Mouse (Mus musculus): ENCODE measurements at regions not wholly inside any gene's neighbourhood (a gene's known extent, or its start where the extent isn't known, plus 50 kb on each side); places are given as distances from the start of the nearest gene placed in this dataset.

DNA sequence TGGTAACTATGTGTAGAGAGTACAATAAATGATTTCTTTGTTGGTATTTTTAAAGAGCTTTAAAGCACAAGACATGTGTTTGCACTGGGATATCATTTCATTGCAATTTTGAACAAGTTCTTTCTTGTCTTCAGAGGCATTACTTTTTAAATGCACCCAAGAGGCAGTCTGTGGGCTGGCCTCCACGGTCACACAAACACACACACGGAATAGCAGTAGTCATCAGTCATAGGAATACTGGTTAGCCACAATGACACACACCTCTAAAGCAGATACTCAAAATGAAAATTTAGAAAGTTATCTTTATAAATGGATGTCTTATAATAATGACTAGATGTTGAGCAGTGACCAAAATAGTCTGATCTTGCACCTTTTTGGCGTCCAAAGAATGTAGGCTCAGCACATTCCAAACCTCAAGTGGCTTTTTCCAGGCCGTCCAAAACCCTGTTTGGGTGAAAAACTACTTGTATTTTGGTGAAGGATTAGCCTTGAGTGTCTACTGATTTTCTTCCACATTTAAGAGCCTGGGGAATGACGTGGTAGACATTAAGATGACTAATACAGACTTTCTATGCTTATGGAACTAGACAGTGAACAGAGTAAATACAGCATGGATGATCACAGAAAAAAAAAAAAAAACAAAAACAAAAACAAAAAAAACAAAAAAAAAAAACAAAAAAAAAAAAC lies 658.5 kb downstream of the Inhba start:
- DNase-seq (ENCODE audit: low read depth): no peak

DNA sequence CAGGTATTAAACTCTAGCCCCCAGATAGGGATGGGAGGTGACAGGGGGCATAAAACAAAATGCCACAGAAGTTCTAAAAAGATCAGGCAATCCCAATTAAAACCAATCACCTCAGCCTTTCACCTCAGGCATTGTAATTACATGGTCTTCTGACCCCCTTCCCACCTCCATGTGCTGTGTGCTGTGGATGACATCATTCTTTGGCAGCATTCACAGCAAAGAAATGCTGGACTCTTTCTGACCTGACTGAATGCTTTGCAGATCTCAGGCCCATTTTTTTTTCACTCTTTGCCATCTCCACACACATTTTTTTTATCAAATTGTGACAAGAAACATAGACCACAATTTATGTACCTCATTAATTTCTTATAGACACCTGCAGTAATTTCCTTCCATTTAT lies 659.1 kb downstream of the Inhba start:
- DNase-seq (ENCODE audit: low read depth): no peak

DNA sequence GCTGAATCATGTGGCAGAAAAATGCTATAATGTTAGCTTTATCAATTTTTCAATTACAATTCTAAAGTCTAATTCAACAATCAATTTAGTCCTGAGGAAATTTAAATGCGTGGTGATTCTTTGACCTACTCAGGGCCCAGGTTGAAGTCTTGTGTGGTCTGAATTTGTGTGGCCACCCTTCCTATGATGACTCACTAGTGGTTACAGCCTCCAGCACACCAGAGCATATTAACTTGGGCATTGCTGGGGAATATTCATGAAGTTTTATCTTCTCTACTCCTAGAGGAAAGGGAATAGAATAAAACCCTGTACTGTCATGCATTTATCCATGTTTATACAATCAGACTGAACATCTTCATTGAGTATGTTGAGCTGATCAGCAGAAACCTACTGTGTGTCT lies 665.2 kb downstream of the Inhba start:
- DNase-seq (ENCODE audit: low read depth): peak; percentile 48

GRCm38 (mm10) chr13:16678246-16679024 lies 666.8 kb downstream of the Inhba start:
- DNase-seq (ENCODE audit: low read depth): peak; percentile 17

GRCm38 (mm10) chr13:16694201-16694600 lies 682.5 kb downstream of the Inhba start:
- no peak for DNase-seq (ENCODE audit: low read depth)

DNA sequence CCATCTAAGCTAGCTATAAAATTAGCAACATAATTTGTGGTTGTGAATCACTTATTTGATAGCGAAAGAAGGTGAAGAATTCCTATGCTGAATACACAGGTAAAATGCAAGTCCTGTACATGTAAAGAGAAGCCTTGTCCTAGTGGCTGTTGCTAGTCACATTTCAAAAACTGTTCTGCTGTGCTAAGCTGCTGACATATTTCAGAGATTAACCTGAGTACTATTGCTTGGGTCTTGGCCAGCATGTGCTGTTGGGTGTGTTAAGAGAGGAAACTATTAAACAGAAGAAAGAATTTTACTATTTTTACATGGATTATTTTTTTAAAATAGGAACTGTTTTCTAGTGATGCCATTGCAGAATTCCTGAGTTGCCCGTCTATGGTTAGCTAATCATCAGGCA lies 689.3 kb downstream of the Inhba start:
- no peak for DNase-seq (ENCODE audit: low read depth)

- no peak for DNase-seq (ENCODE audit: low read depth)
Observed at GRCm38 (mm10) chr13:16702138-16702537, 690.5 kb downstream of the Inhba start.

DNA sequence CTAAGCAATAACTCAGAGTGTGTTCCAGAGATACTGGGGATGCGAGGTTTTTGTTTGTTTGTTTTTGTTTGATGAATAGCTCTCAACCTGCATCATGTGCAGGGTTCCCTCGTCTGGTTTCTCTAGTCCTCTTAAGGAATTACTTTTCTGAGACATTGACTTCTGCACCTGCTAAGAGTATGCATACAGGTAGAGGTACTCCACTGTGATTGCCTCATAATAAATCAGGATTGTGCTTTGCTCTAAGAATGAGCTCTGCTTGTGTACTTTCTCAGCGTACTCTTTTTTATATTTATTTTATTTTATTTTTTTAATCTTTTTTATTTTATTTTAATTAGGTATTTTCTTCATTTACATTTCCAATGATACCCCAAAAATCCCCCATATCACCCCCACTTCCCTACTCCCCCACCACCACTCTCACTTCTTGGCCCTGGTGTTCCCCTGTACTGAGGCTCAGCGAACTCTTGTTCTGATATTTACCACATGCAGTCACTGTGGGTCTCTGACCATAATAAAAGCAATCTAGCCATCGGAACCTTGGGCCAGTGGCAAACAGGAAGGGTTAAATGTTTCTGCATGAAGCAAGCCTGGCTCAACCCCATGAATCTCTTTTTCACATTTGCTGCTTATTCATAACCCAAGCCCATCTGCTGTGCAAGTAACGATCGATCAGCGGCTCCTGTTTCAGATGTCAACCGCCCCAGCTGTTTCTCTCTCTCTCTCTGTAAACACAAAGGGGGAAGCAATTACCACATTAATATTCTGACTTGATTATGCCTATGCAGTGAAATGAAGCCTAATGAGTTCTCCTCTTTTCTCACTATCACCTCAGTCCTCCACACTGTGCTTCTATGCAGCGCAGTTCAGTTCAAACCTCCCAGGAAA lies 693.8 kb downstream of the Inhba start:
- DNase-seq (ENCODE audit: low read depth): no peak

GRCm38 (mm10) chr13:16706105-16706442 lies 694.4 kb downstream of the Inhba start:
- no peak for DNase-seq (ENCODE audit: low read depth)

DNA sequence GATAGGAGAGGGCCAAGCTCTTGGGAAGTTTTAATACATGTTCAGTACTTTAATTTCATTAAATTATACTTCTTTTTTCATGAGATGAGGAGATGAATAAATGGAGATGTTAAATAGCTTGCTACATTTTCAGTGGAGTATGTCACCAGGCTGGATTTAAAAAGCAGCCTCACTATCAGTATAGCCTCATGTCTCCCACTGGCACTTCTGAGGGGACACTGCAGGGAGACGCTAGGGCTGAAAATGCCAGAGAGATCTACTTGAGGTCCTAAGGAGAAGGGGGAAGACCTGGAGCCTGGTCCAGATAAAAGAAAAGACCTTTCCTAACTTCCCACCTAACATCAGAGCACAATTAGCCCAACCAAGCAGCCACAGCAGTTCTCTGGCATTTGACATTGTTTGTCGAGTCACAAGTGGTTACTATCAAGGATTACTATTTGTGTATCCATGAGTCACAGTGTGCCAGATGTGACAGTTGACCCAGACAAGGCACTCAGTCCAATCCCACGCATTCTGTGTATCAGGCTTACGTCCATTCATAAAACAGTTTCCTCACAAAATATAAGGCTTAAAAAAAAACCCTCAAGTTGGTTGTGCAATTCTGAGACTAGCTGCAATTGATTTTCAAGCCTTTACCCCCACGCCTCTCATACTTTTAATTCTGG lies 703.8 kb downstream of the Inhba start:
- no peak for DNase-seq (ENCODE audit: low read depth)

GRCm38 (mm10) chr13:16716340-16716739 lies 704.7 kb downstream of the Inhba start:
- no peak for DNase-seq (ENCODE audit: low read depth)

DNA sequence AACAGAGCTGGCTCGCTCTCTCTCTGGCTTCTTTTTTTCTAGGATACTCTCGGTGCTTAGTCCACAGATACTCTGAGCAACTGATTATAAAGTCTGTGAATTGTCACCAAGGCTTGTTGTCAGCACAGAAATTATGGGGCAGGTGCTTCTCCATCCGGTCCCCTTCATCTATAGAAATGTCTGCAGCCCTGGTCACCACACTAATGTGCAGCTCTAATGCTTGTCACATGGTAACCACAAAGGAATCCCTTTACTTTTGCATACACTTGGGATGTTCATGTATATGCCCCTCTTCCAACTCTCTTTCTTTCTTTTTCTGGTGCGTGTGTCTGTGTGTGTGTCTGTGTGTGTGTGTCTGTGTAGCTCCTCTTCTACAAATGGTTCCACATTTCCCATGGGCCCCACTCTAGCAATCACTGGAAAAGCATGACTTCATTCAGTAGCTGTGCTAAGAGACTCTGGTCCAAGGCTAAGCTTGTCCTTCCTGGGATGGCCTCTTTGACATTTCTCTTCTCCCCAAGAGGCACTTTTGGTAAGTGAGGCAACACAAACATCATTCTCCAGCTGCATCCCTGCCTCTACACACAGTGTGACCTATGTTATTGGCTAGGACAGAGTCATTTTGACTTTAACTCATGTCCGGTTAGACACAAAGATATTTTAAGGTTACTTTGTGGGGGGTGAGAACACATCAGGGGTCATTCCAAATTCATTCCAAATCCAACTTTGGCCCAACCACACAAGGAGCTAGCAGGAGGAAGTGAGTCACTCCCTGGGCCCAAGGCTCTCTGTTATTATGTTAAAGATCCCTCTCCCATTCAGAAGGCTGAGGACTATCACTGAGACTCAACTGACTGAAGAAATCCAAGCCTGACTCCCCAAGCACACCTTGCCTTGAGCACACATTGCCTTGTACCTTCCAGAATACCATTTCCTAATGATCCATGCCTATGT lies 705.4 kb downstream of the Inhba start:
- DNase-seq (ENCODE audit: low read depth): no peak

DNA sequence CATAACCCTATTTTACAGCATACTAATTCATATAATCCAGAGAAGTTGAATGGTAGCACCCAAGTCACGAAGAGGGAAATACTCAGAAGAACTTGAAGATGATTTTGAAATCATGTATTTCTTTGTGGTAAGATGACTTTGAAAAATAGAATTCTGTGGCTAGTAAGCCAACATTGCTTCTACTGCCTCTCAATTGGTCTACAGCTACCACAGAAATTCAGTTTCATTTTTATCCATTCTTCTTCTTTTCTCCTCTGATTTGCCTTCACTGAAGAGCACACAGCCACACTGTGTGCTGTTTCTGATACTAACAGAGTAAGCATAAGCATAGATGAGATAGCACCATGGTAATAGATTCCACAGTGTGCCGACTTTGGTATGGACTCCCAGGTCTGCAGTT lies 708.4 kb downstream of the Inhba start:
- DNase-seq (ENCODE audit: low read depth): no peak

- DNase-seq (ENCODE audit: low read depth): no peak
Observed at GRCm38 (mm10) chr13:16725350-16725749, 713.7 kb downstream of the Inhba start.

GRCm38 (mm10) chr13:16738313-16738712 lies 726.7 kb downstream of the Inhba start:
- no peak for DNase-seq (ENCODE audit: low read depth)

- no peak for DNase-seq (ENCODE audit: low read depth)
Observed at GRCm38 (mm10) chr13:16739563-16739962, 727.9 kb downstream of the Inhba start.

GRCm38 (mm10) chr13:16744237-16744636 lies 732.6 kb downstream of the Inhba start:
- no peak for DNase-seq (ENCODE audit: low read depth)

DNA sequence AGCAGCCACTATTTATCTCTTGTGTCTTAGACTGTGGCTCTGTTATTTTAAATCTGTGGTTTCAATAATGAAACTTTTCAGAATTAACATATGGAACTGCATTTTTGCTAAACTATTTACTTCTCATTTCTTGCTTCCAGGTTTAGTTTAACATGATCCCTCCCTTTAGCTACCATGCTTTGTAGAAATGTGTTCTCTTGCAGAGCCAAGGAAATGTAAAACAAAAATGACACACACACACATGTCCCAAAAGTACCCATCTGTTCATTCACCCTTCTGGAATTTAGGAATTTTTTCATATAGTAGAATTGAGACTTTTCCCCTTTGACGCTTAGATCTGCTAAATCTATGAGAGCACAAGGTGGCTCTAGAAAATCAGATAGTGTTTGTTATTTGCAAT lies 734.0 kb downstream of the Inhba start:
- DNase-seq (ENCODE audit: low read depth): no peak

DNA sequence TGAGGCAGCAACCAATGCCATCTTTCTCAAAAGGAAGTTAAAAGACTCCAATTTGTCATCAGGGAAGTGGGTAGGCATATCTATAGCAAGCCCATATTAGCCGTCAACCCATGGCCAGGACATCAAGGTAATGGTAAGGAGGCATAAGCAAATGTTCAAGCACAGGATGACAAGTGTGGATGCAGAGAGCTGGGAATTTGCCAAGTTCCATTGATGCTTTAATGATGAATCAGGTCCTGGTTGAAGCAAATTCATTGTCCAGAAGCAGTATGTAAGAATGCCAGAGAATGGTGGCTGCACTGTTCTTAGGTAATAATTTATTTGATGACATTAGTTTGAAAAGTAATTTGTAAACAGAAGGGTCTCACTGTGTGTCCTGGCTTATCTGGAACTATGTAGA lies 734.8 kb downstream of the Inhba start:
- DNase-seq (ENCODE audit: low read depth): no peak

DNA sequence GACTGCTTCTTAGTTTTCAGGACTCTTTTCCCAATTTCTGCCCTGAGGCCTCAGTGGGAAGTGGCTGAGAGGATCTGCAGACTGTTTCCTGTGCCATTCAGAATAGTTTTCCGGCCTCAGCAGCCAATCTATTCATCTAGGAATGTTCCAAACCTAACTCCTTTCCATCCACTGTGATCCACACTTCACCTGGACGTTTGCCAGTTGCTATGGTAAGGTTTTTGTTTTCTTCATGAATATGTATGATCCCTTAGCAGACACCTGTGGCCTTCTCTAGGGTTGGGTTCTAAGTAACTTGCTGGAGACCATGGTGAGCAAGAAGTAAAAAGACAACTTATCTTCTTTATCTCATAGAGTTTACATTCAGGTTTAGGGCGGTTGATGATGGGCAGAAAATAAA lies 744.6 kb downstream of the Inhba start:
- no peak for DNase-seq (ENCODE audit: low read depth)

- no peak for DNase-seq (ENCODE audit: low read depth)
Observed at GRCm38 (mm10) chr13:16760045-16760444, 748.4 kb downstream of the Inhba start.
